Mouse (Mus musculus) ES-E14 (cell line): Measurements from ENCODE around the gene Gpatch11. TPM values are rescaled to one million over a fixed set of nuclear protein-coding genes. Genes with fewer than 3 reads are reported as not detected.

Experiments
- DNase-seq: peaks from one replicate; pipeline ENCODE4 v3.0.0-alpha.2; 2013; ENCODE audit warnings: low read depth, low spot score
- H3K27ac ChIP-seq: 2 replicates; pipeline ENCODE4 v1.5.1; 2012; ENCODE audit warnings: low read depth, mild to moderate bottlenecking, low read length, moderate library complexity, mixed read lengths; ENCODE audit not compliant: poor library complexity, insufficient read depth, severe bottlenecking
- H3K36me3 ChIP-seq: 2 replicates; pipeline ENCODE4 v1.6.1; 2012; ENCODE audit warnings: mild to moderate bottlenecking, low read length, moderate library complexity, mixed read lengths; ENCODE audit not compliant: control insufficient read depth, poor library complexity, insufficient read depth, severe bottlenecking
- H3K4me1 ChIP-seq, 2 experiments: fragments of 150-350 bp in 1 of 2; sonication (generic) in 1 of 2; 2 replicates each; pipeline ENCODE4 v1.6.1; 2012; ENCODE audit warnings: low read length in 2 of 2, mild to moderate bottlenecking in 1 of 2, mixed read lengths in 1 of 2; ENCODE audit not compliant: control insufficient read depth in 2 of 2, insufficient read depth in 2 of 2, poor library complexity in 1 of 2
- H3K4me3 ChIP-seq, 2 experiments: fragments of 150-350 bp in 1 of 2; sonication (generic) in 1 of 2; 2 replicates each; pipeline ENCODE4 v1.5.1; 2012; ENCODE audit warnings: low read length in 2 of 2, low read depth in 1 of 2, mild to moderate bottlenecking in 1 of 2, mixed read lengths in 1 of 2; ENCODE audit not compliant: insufficient read depth in 1 of 2, poor library complexity in 1 of 2, severe bottlenecking in 1 of 2
- H3K9ac ChIP-seq: 2 replicates; pipeline ENCODE4 v1.6.1; 2012; ENCODE audit warnings: low read depth, mild to moderate bottlenecking, low read length, mixed read lengths; ENCODE audit not compliant: poor library complexity, insufficient read depth, severe bottlenecking
- H3K9me3 ChIP-seq: fragments of 150-350 bp; sonication (generic); 2 replicates; pipeline ENCODE4 v1.6.1; 2012; ENCODE audit warnings: low read depth, mild to moderate bottlenecking, low read length; ENCODE audit not compliant: control insufficient read depth, insufficient read depth
- CHD2 ChIP-seq: IDR thresholded peaks from 2 replicates; pipeline ENCODE4 v1.6.1; 2014; ENCODE audit warnings: mild to moderate bottlenecking, low read depth, low read length, inconsistent platforms
- HCFC1 ChIP-seq: IDR thresholded peaks from 2 replicates; pipeline ENCODE4 v1.6.1; 2012; ENCODE audit warnings: low read length, inconsistent platforms, borderline replicate concordance; ENCODE audit not compliant: insufficient read depth
- MAFK ChIP-seq: IDR thresholded peaks from 2 replicates; pipeline ENCODE4 v1.6.1; 2014; ENCODE audit warnings: mild to moderate bottlenecking, low read depth, low read length, inconsistent platforms; ENCODE audit not compliant: insufficient read depth
- ZC3H11A ChIP-seq: IDR thresholded peaks from 2 replicates; pipeline ENCODE4 v1.6.1; 2012; ENCODE audit warnings: low read depth, mild to moderate bottlenecking, inconsistent platforms, low read length, borderline replicate concordance
- ZNF384 ChIP-seq: IDR thresholded peaks from 2 replicates; pipeline ENCODE4 v1.6.1; 2012; ENCODE audit warnings: low read depth, low read length, inconsistent platforms
- in situ Hi-C, 2 experiments: fragments of 600-800 bp; cut with MboI; formaldehyde crosslinking; loops; one replicate each; pipeline ENCODE4 v1.15.1; 2025; ENCODE audit warnings: low sequenced_read_pairs in 2 of 2, inconsistent platforms in 1 of 2; ENCODE audit not compliant: unreplicated experiment in 2 of 2
- total RNA-seq: library from RNA; depleted of rRNA; stranded (reverse); fragments of 300-350 nt; gene quantifications from 2 replicates; pipeline ENCODE4 v1.2.3, GENCODE M21; 2012

Gene Gpatch11
- total RNA-seq, 1 experiment = 18.7 TPM

DNA sequence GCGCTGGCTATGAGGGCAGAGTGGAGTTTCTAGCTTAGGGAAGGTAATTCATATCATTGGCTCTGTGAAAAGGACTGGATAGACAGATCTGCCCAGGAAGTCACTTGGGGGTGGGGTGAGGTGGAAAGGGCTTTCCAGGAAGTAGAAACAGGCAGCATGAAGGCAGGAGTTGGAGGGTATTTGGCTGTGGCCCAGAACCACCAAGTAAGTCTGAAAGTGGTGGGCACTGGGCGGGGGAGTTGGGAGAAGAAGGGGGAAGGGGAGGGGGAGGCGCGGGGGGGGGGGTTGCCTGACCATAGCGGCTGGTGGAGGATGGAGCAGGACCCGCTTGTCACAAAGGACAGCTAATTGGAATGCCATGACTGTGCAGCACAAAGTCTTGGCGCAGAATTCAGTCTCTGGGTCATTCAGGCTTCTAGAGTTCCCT, 46.5 kb downstream of the Gpatch11 start:
- peak overlapping the region; percentile 14; the same call in 1 of the 2 replicates for H3K27ac ChIP-seq
- in situ Hi-C loops = no loop called here
- TF ChIP-seq ZNF384 (no peak), MAFK (no peak), ZC3H11A (no peak), CHD2 (no peak), HCFC1 (no peak)
- H3K9me3 ChIP-seq = no peaks in the 10 kb centered on the region
- peak overlapping the region; percentile 75 for H3K9ac ChIP-seq
- DNase-seq = no peak
- no peaks in the 10 kb centered on the region for H3K36me3 ChIP-seq
- H3K4me1 ChIP-seq = peaks cover 0 to 2% of the 10 kb centered on the region in 2 experiments; a peak in 1 of 4 replicates
- peak overlapping the region; percentile 67 to 95 for H3K4me3 ChIP-seq

DNA sequence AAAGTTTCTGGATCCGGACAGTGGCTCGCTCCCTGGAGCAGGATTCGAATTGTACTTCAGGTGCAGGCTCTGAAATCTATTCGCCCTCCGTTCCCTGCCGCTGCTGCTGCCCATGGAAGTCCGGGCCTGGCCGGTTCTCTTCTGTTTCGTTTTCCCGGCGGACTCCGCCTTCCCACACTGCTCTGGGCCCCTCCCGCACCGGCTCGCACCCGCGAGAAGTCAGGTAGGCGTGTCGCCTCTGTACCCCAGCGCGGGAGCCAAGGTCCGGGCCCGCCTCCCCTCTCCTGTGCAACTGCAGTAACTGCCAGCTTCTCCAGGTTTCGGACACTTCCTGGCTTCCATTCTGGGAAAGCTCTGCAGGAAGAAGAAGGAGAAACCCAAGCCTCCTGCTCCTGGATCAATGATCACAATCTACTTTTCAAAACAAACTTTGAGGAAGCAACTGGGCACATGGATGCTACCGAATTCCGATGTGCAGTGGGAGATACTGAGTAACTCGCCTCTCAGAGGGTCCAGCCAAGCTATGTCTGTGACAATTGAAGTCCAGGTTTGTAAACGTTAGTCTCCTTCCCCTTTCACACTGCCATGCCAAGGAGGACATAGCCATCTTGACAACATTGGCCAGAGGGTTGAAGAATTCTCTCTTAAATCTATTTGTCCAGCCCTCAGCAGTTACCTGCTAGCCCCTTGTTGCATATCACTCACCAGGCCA, 47.2 kb downstream of the Gpatch11 start, which contains the start of gene Eif2ak2:
Eif2ak2 (minus strand) TSS at position 173 of the 712 bp plus-strand sequence.
- TF ChIP-seq HCFC1 = 0 out of 2 replicates have a peak, but pooled peaks have one; percentile 23
- TF ChIP-seq CHD2 = peak; percentile 81
- no peak for TF ChIP-seq ZC3H11A
- Histone ChIP-seq H3K4me3 (peak within 1 kb of the TSS; percentile 67 to 95), H3K36me3 (no peaks in the 10 kb centered on the region), H3K9me3 (no peaks in the 10 kb centered on the region), H3K27ac (peak within 1 kb of the TSS; percentile 14; the same call in 1 of the 2 replicates), H3K4me1 (peaks cover 0 to 2% of the 10 kb centered on the region in 2 experiments; a peak in 1 of 4 replicates), H3K9ac (peak within 1 kb of the TSS; percentile 75)
- peak; percentile 69 for DNase-seq
- in situ Hi-C loops = no loop called here

DNA sequence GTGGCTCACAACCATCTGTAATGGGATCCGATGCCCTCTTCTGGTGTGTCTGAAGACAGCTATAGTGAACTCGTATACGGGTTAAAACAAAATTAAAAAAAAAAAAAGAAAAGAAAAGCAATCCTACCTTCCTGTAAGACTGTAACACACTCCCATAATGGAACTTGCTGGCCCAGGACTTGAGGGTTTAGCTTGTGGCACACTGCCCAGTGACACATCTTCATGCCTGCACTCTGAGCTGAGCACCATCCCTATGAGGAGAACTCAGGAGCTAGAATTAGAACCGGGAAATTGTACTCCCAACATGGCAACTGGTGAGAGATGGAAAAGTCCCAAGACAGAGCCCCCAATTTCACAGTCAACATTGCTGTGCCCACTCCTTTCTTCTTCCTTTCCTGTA, 47.9 kb downstream of the Gpatch11 start:
- no peak for TF ChIP-seq CHD2
- TF ChIP-seq ZNF384 = no peak
- no peak for TF ChIP-seq HCFC1
- TF ChIP-seq ZC3H11A = no peak
- H3K27ac ChIP-seq = no peak overlapping the region
- no peak for DNase-seq

DNA sequence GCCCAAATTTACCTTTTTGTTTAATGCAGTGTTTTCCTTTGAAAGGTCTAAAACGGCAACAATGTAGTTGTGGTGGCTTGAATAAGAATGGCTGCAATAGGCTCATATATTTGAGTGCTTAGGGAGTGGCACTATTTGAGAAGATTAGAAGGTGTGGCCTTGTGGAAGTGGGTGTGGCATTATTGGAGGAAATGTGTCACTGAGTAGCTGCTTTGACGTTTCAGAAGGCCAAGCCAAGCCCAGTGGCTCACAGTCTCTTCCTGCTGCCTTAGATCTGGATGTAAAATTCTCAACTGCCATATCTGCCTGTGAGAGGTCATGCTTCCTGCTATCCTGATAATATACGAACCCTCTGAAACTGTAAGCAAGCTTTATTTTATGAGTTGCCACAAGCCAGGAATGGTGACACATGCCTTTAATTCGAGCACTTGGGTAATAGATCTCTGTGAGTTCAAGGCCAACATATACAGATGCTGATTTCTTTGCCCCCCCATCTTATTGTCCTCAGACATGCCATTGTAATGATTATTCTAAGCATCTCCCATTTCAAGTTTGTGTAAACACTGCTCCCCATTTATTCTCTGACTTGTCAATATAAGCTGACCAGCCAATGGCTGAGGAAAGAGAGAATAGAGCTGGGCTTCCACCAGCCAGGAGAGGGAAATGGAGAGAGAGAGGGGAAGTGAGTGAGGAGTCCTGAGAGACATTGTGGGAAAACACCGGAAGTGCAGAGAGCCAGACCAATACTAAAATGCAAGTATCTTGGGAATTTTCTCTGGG, 50.1 kb downstream of the Gpatch11 start:
- no peak overlapping the region for H3K27ac ChIP-seq
- no peak for DNase-seq
- H3K9me3 ChIP-seq = no peaks in the 10 kb centered on the region
- no peak overlapping the region for H3K4me3 ChIP-seq
- TF ChIP-seq ZNF384 = no peak
- TF ChIP-seq CHD2 = no peak
- no peak for TF ChIP-seq HCFC1
- TF ChIP-seq ZC3H11A = no peak
- no peak for TF ChIP-seq MAFK
- H3K36me3 ChIP-seq = no peaks in the 10 kb centered on the region
- H3K9ac ChIP-seq = no peak overlapping the region
- in situ Hi-C loops = no loop called here
- peaks cover 0 to 2% of the 10 kb centered on the region in 2 experiments; a peak in 1 of 4 replicates for H3K4me1 ChIP-seq

More for the DNA sequence above, 47.9 kb downstream of the Gpatch11 start:
- peaks cover 0 to 2% of the 10 kb centered on the region in 2 experiments; a peak in 1 of 4 replicates for H3K4me1 ChIP-seq
- H3K4me3 ChIP-seq = no peak overlapping the region
- in situ Hi-C loops = no loop called here
- no peaks in the 10 kb centered on the region for H3K36me3 ChIP-seq
- H3K9ac ChIP-seq = no peak overlapping the region
- no peaks in the 10 kb centered on the region for H3K9me3 ChIP-seq
